Mouse (Mus musculus): Measurements from ENCODE around the gene Pir.

Gene Pir

DNA sequence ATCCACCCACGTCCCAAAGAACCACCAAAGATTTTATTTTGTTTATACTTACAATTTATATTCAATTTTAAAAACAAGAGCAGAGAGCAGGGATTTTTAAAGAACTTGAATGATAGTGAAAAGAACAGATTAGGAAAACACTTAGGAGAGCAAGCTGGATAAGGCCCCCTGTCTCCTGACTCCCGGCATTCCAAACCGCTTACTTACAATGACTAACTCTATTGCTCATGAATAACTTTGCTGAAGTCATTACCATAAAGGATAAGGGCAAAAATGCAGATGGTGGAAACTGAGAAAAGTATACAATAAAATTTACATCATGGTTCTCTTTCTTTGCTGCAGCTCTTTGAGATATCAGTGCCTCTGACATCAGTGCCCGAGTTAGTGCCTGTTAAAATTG, 124.9 kb downstream of the Pir start:
- TF ChIP-seq GATA4 (IDR thresholded peaks at IDR 0.05; ENCODE audit: insufficient replicate concordance, low read length) = no peak

GRCm38 (mm10) chrX:164398456-164398855, 129.3 kb downstream of the Pir start:
- no peak for TF ChIP-seq GATA4 (IDR thresholded peaks at IDR 0.05; ENCODE audit: insufficient replicate concordance, low read length)

- TF ChIP-seq GATA4 (IDR thresholded peaks at IDR 0.05; ENCODE audit: insufficient replicate concordance, low read length) = no peak
These were observed 136.0 kb downstream of the Pir start for GRCm38 (mm10) chrX:164405080-164405649.

- TF ChIP-seq GATA4 (IDR thresholded peaks at IDR 0.05; ENCODE audit: insufficient replicate concordance, low read length) = no peak
These were observed 137.2 kb downstream of the Pir start for GRCm38 (mm10) chrX:164406133-164407022.

DNA sequence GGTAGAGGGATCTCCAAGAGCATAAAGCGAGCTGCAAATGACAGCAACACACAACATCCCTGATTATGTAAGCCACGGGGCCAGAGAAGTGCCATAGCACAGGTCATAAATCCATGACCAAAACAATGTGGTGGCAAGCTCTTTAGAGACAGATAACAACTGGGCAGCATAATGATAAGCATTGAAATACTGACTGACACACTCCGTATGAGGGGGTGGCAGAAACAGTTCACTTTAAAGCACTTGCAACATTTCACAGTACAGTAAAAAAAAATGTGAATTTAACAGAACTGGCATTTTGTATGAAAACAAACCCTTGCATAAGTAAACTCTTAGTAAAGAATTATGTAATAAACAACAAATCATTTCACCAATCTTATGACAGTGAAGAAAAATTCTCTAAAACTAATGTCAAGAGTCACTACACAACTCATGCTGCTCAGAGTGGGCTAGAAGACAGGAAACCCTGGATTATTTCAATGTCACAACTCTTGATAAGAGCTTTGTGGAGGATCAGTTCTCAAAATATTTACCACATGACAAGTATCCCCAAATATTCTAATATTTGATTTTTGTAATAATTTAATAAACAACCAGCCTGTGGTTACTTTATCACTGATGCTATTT, 139.2 kb downstream of the Pir start:
- TF ChIP-seq GATA4 (IDR thresholded peaks at IDR 0.05; ENCODE audit: insufficient replicate concordance, low read length) = no peak

DNA sequence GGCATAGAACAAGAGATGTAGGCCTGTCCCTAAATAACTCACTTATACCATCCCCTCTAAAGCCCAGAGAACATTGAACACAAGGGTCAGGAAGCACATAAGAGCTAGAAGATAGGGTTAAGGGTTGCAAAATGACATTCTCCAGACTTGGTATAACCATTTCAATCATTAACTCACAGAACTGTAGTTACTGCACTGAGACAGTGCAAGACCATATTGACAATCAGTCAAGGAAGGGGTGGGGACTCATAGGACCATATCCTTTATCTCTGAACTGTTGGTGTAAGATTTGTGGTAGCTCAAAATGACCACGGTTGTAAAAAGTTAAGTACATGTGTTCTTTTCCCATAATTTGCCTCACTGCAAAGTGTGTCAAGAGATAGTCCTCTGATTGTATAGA, 141.4 kb downstream of the Pir start:
- TF ChIP-seq GATA4 (IDR thresholded peaks at IDR 0.05; ENCODE audit: insufficient replicate concordance, low read length) = no peak

GRCm38 (mm10) chrX:164416803-164417202, 147.6 kb downstream of the Pir start:
- TF ChIP-seq GATA4 (IDR thresholded peaks at IDR 0.05; ENCODE audit: insufficient replicate concordance, low read length) = no peak

DNA sequence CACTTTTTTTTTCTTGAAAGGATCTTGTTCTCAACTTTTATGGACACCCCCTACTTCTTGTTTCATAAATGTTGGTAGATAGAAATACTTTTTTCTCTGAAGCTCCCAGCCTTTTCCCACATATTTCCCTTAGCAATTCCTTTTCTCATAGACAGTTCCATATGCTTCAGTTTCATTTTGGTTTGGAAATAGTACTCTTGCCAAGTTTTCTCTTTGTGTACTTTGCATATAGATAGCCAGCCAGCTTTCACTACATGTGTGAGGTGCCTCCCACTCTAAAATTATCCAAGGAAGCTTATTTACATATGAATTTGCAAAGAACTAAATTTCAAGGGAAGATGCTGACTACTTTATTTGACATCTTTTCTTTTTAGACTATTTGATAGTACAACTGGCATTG, 148.8 kb downstream of the Pir start:
- TF ChIP-seq GATA4 (IDR thresholded peaks at IDR 0.05; ENCODE audit: insufficient replicate concordance, low read length) = no peak

GRCm38 (mm10) chrX:164419471-164419939, 150.3 kb downstream of the Pir start, which contains the start of gene Piga:
Gene Piga (plus strand): TSS chrX:164419787.
- TF ChIP-seq GATA4 (IDR thresholded peaks at IDR 0.05; ENCODE audit: insufficient replicate concordance, low read length) = no peak

- TF ChIP-seq GATA4 (IDR thresholded peaks at IDR 0.05; ENCODE audit: insufficient replicate concordance, low read length) = no peak
These were observed 150.8 kb downstream of the Pir start for GRCm38 (mm10) chrX:164419955-164420354.

DNA sequence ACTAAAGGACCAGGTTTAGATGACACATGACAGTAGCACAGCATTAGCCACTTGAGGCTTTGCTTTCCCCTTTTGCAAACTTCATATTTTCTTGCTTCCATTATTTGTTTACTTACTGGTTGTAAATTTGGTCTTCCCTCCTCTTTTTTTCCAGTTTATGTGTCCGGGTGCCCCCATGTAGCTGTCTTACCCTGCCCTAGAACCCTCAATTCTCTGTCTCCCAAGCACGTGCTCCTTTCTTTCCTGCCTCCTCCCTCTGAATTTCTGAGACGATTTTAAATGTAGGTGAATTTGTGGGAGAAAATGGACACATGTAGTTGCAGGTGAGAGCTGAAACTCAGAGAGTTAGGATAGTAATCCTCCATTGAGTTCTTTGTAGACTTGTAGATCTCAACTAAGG, 151.3 kb downstream of the Pir start:
- no peak for TF ChIP-seq GATA4 (IDR thresholded peaks at IDR 0.05; ENCODE audit: insufficient replicate concordance, low read length)
